Mouse (Mus musculus): ENCODE results near the gene Zkscan14. TPM values are rescaled to one million over a fixed set of nuclear protein-coding genes. Genes with fewer than 3 reads are reported as not detected.

The Zkscan14 gene
- total RNA-seq (2014; rRNA removed; ENCODE audit: low replicate concordance) (9.8 and 13.8 TPM in 2 replicates), polyA plus RNA-seq (2015; fragmentation: Nextera tagmentation; extraction: Ambion mirVana) (6.3 and 7.9 TPM in 2 replicates)

GRCm38 (mm10) chr5:145201321-145201991 lies at the start of gene Zkscan14:
Zkscan14 (minus strand) TSS chr5:145201868.
- Histone ChIP-seq H3K4me3 (ENCODE audit: low read depth, low read length) (peak within 1 kb of the TSS; percentile 83), H3K27ac (ENCODE audit: low read depth) (peak within 1 kb of the TSS; percentile 81), H3K36me3 (replicated peaks; ENCODE audit: control insufficient read depth, insufficient read depth, low read length) (0 out of 2 replicates have a peak, but pooled peaks cover 10% of the 10 kb centered on the region), H3K9me3 (replicated peaks; ENCODE audit: control insufficient read depth, low read length) (no peaks in the 10 kb centered on the region), H3K4me1 (ENCODE audit: control insufficient read depth, insufficient read depth) (peaks cover 9% of the 10 kb centered on the region; the same call in 1 of the 2 replicates), H3K27me3 (ENCODE audit: control insufficient read depth, insufficient read depth, low read length) (no peaks in the 10 kb centered on the region), H3K9ac (replicated peaks; ENCODE audit: low read depth, low read length) (peak within 1 kb of the TSS; percentile 76), H3K4me2 (ENCODE audit: low read depth, low read length) (peak within 1 kb of the TSS; percentile 91)
- DNase-seq (ENCODE audit: low spot score) (peak; percentile 89), ATAC-seq (ENCODE audit: insufficient read depth, low read depth) (peak; percentile 15; the same call in 1 of the 2 replicates)
- 1% methylated on average over 37 of the region's 37 CpGs for WGBS
- TF ChIP-seq EP300 (IDR thresholded peaks at IDR 0.05; ENCODE audit: low read depth): no peak; the same call in 1 of the 2 replicates
- TF ChIP-seq CTCF (IDR thresholded peaks at IDR 0.05; ENCODE audit: low read depth): no peak

GRCm38 (mm10) chr5:145249520-145249919 lies 47.9 kb upstream of the Zkscan14 start:
- no peak for DNase-seq (ENCODE audit: low spot score)
- 97% methylated on average over 3 of the region's 3 CpGs for WGBS
- Histone ChIP-seq H3K4me1 (ENCODE audit: control insufficient read depth, insufficient read depth) (no peaks in the 10 kb centered on the region), H3K27me3 (ENCODE audit: control insufficient read depth, insufficient read depth, low read length) (no peaks in the 10 kb centered on the region), H3K9ac (replicated peaks; ENCODE audit: low read depth, low read length) (no peak overlapping the region), H3K9me3 (replicated peaks; ENCODE audit: control insufficient read depth, low read length) (no peaks in the 10 kb centered on the region), H3K4me3 (ENCODE audit: low read depth, low read length) (no peak overlapping the region), H3K36me3 (replicated peaks; ENCODE audit: control insufficient read depth, insufficient read depth, low read length) (peaks cover 64% of the 10 kb centered on the region), H3K27ac (ENCODE audit: low read depth) (no peak overlapping the region), H3K4me2 (ENCODE audit: low read depth, low read length) (no peak overlapping the region)
- ATAC-seq (ENCODE audit: insufficient read depth, low read depth): no peak
- TF ChIP-seq CTCF (IDR thresholded peaks at IDR 0.05; ENCODE audit: low read depth) (no peak), EP300 (IDR thresholded peaks at IDR 0.05; ENCODE audit: low read depth) (no peak)

GRCm38 (mm10) chr5:145234636-145235035 lies 33.0 kb upstream of the Zkscan14 start:
- H3K27me3 ChIP-seq (ENCODE audit: control insufficient read depth, insufficient read depth, low read length): no peaks in the 10 kb centered on the region
- no peak overlapping the region for H3K4me2 ChIP-seq (ENCODE audit: low read depth, low read length)
- H3K36me3 ChIP-seq (replicated peaks; ENCODE audit: control insufficient read depth, insufficient read depth, low read length): peaks cover 57% of the 10 kb centered on the region
- no peaks in the 10 kb centered on the region for H3K9me3 ChIP-seq (replicated peaks; ENCODE audit: control insufficient read depth, low read length)
- no peak overlapping the region for H3K4me3 ChIP-seq (ENCODE audit: low read depth, low read length)
- H3K9ac ChIP-seq (replicated peaks; ENCODE audit: low read depth, low read length): no peak overlapping the region
- ATAC-seq (ENCODE audit: insufficient read depth, low read depth) (no peak), DNase-seq (ENCODE audit: low spot score) (no peak)
- H3K4me1 ChIP-seq (ENCODE audit: control insufficient read depth, insufficient read depth): peaks cover 15% of the 10 kb centered on the region
- no peak overlapping the region for H3K27ac ChIP-seq (ENCODE audit: low read depth)
- TF ChIP-seq EP300 (IDR thresholded peaks at IDR 0.05; ENCODE audit: low read depth) (no peak), CTCF (IDR thresholded peaks at IDR 0.05; ENCODE audit: low read depth) (peak; percentile 51)

GRCm38 (mm10) chr5:145231893-145232411 lies 30.3 kb upstream of the Zkscan14 start:
- peak; percentile 61 for ATAC-seq (ENCODE audit: insufficient read depth, low read depth)
- no peak for TF ChIP-seq EP300 (IDR thresholded peaks at IDR 0.05; ENCODE audit: low read depth)
- no peak for TF ChIP-seq CTCF (IDR thresholded peaks at IDR 0.05; ENCODE audit: low read depth)
- H3K9ac ChIP-seq (replicated peaks; ENCODE audit: low read depth, low read length): peak overlapping the region; percentile 100
- peak overlapping the region; percentile 98 for H3K27ac ChIP-seq (ENCODE audit: low read depth)
- peak overlapping the region; percentile 79 for H3K4me2 ChIP-seq (ENCODE audit: low read depth, low read length)
- peak; percentile 16 for DNase-seq (ENCODE audit: low spot score)
- no peaks in the 10 kb centered on the region for H3K27me3 ChIP-seq (ENCODE audit: control insufficient read depth, insufficient read depth, low read length)
- H3K9me3 ChIP-seq (replicated peaks; ENCODE audit: control insufficient read depth, low read length): no peaks in the 10 kb centered on the region
- H3K4me3 ChIP-seq (ENCODE audit: low read depth, low read length): peak overlapping the region; percentile 99
- peaks cover 10% of the 10 kb centered on the region for H3K4me1 ChIP-seq (ENCODE audit: control insufficient read depth, insufficient read depth)
- H3K36me3 ChIP-seq (replicated peaks; ENCODE audit: control insufficient read depth, insufficient read depth, low read length): peaks cover 35% of the 10 kb centered on the region
- under 1% methylated on average over 49 of the region's 49 CpGs for WGBS

- WGBS: 0% methylated on average over 38 of the region's 42 CpGs
- Histone ChIP-seq H3K27ac (ENCODE audit: low read depth) (peak within 1 kb of the TSS; percentile 98), H3K9ac (replicated peaks; ENCODE audit: low read depth, low read length) (peak within 1 kb of the TSS; percentile 100), H3K27me3 (ENCODE audit: control insufficient read depth, insufficient read depth, low read length) (no peaks in the 10 kb centered on the region), H3K9me3 (replicated peaks; ENCODE audit: control insufficient read depth, low read length) (no peaks in the 10 kb centered on the region), H3K4me2 (ENCODE audit: low read depth, low read length) (peak within 1 kb of the TSS; percentile 79), H3K36me3 (replicated peaks; ENCODE audit: control insufficient read depth, insufficient read depth, low read length) (peaks cover 30% of the 10 kb centered on the region), H3K4me3 (ENCODE audit: low read depth, low read length) (peak within 1 kb of the TSS; percentile 99), H3K4me1 (ENCODE audit: control insufficient read depth, insufficient read depth) (peaks cover 10% of the 10 kb centered on the region)
- DNase-seq (ENCODE audit: low spot score) (peak; percentile 95), ATAC-seq (ENCODE audit: insufficient read depth, low read depth) (peak; percentile 99)
- TF ChIP-seq CTCF (IDR thresholded peaks at IDR 0.05; ENCODE audit: low read depth) (no peak), EP300 (IDR thresholded peaks at IDR 0.05; ENCODE audit: low read depth) (peak; percentile 99)
These were observed 29.8 kb upstream of the Zkscan14 start, which contains the start of gene Zfp655 for GRCm38 (mm10) chr5:145231367-145231871. Zfp655 (plus strand) TSS chr5:145231715.
